Mouse (Mus musculus) heart, postnatal 0 days (tissue): ENCODE results near the gene Mtus2.

ENCODE experiments used
- CTCF ChIP-seq: IDR thresholded peaks from 2 replicates; pipeline ENCODE4 v1.5.1; 2016; ENCODE audit warnings: antibody characterized with exemption, control low read depth, low read depth
- EP300 ChIP-seq: IDR thresholded peaks from 2 replicates; pipeline ENCODE4 v1.6.1; 2016; ENCODE audit warnings: antibody characterized with exemption, low read depth

GRCm38 (mm10) chr5:148287529-148287928 lies 330.4 kb downstream of the Mtus2 start:
- TF ChIP-seq CTCF (no peak), EP300 (no peak)
